Mouse (Mus musculus): ENCODE data around the gene Abca13. TPM values are rescaled to one million over a fixed set of nuclear protein-coding genes. Genes with fewer than 3 reads are reported as not detected.
"Not testable (repeated sequence)": the region's sequence is repeated elsewhere in the genome, so short reads cannot be mapped to it uniquely, and the experiment has no call there.

The Abca13 gene
- polyA plus RNA-seq, 2 experiments = 0.01 TPM; not detected in 1

DNA sequence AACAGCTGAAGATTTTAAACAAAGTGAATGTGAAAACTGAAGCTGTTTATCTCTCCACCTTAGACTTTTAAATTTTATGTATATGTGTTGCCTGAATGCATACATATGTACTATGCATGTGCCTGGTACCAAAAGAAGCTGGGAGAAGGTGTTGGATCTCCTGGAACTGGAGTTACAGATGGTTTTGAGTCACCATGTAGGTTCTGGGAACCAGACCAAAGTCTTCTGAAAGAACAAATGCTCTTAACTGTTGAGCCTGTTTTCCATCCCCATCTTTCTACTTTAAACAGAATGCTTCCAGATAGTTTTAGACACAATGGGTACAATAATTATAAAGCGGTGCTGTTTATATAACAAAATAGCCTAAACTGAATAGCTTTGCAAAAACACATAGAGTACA, 29.9 kb downstream of the Abca13 start:
- Histone ChIP-seq H3K27me3 (ENCODE audit: control insufficient read depth, insufficient read depth, low read length) (no peaks in the 10 kb centered on the region), H3K27ac (replicated peaks; ENCODE audit: low read depth, low read length) (no peak overlapping the region), H3K9me3 (ENCODE audit: control insufficient read depth, low read length) (no peaks in the 10 kb centered on the region), H3K36me3 (ENCODE audit: control insufficient read depth, insufficient read depth, low read length) (no peaks in the 10 kb centered on the region), H3K4me1 (ENCODE audit: control insufficient read depth, insufficient read depth, low read length) (no peaks in the 10 kb centered on the region), H3K4me2 (replicated peaks; ENCODE audit: low read depth, low read length, severe bottlenecking) (no peak overlapping the region), H3K4me3 (replicated peaks; ENCODE audit: low read length) (no peak overlapping the region), H3K9ac (ENCODE audit: low read depth, low read length, severe bottlenecking) (no peak overlapping the region)
- ATAC-seq (ENCODE audit: low FRiP score, low read depth) (no peak), DNase-seq (ENCODE audit: low spot score) (no peak)
- 97% methylated on average over 1 of the region's 1 CpGs for WGBS
- TF ChIP-seq POLR2A (IDR thresholded peaks at IDR 0.05; ENCODE audit: borderline replicate concordance, extremely low read depth, insufficient read depth, insufficient read length) = no peak

DNA sequence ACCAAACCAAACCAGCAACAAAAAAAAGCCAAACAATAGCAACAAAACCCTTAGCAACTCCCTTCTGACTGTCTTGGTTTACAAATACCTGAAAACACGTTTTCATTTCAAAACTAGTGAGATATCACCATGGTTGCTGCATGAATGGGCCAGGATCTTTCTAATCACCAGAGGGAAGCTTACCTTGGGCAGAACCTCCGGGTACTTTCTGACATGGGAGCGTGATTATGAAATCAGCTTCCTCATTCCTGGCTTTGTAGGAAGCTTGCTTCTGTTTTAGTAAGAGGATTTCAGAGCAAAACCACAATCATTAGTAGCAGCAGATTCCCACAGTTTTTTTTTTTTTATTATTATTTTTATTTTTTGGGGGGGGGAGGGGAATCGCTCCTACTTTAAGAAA, 34.7 kb downstream of the Abca13 start:
- H3K4me3 ChIP-seq (replicated peaks; ENCODE audit: low read length) = no peak overlapping the region
- ATAC-seq (ENCODE audit: low FRiP score, low read depth) (no peak), DNase-seq (ENCODE audit: low spot score) (no peak)
- H3K36me3 ChIP-seq (ENCODE audit: control insufficient read depth, insufficient read depth, low read length) = no peaks in the 10 kb centered on the region
- WGBS = 75% methylated on average over 4 of the region's 4 CpGs
- no peak for TF ChIP-seq POLR2A (IDR thresholded peaks at IDR 0.05; ENCODE audit: borderline replicate concordance, extremely low read depth, insufficient read depth, insufficient read length)
- no peak overlapping the region for H3K27ac ChIP-seq (replicated peaks; ENCODE audit: low read depth, low read length)
- no peak overlapping the region for H3K4me2 ChIP-seq (replicated peaks; ENCODE audit: low read depth, low read length, severe bottlenecking)
- no peak overlapping the region for H3K9ac ChIP-seq (ENCODE audit: low read depth, low read length, severe bottlenecking)
- no peaks in the 10 kb centered on the region for H3K9me3 ChIP-seq (ENCODE audit: control insufficient read depth, low read length)
- H3K27me3 ChIP-seq (ENCODE audit: control insufficient read depth, insufficient read depth, low read length) = no peaks in the 10 kb centered on the region
- H3K4me1 ChIP-seq (ENCODE audit: control insufficient read depth, insufficient read depth, low read length) = no peaks in the 10 kb centered on the region

DNA sequence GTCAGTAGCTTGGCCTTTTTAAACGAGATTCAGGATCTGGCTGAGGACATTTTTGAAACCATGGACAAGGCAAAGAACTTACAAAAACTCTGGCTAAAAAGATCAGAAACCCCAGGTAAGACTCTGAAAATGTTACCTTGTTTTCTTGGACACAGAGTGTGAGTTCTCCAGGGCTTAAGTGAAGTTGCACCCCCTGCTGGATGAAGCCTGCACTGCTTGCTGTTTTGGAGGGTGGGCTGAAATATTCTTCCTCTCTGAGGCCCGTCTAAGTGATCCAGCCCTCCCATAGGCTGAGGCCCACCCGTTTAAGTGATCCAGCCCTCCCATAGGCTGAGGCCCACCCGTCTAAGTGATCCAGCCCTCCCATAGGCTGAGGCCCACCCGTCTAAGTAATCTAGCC, 57.9 kb downstream of the Abca13 start:
- not testable (repeated sequence) for H3K4me2 ChIP-seq (replicated peaks; ENCODE audit: low read depth, low read length, severe bottlenecking); DNase-seq (ENCODE audit: low spot score)
- 80% methylated on average over 5 of the region's 5 CpGs for WGBS

DNA sequence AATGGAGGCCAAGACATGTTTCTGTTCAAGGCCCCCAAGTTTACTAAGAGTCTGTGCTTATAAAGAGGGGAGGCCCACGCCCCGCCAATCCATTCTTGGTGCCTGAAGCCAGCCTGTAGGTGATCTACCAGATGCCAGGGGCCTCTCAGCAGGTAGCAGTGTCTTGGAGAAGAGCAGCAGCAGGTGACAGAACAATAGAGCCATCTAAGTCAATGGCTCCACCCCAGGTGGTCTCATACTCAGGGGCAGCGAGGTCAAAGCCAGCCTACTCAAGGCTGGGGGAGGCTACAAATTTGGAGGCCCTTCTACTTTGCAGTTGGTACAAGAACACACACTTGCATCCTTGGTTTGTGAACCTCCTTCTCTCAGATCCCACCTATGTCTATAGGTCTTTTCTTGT, 71.3 kb downstream of the Abca13 start:
- H3K4me3 ChIP-seq (replicated peaks; ENCODE audit: low read length); H3K27ac ChIP-seq (replicated peaks; ENCODE audit: low read depth, low read length); H3K27me3 ChIP-seq (ENCODE audit: control insufficient read depth, insufficient read depth, low read length); DNase-seq (ENCODE audit: low spot score); H3K4me2 ChIP-seq (replicated peaks; ENCODE audit: low read depth, low read length, severe bottlenecking); H3K4me1 ChIP-seq (ENCODE audit: control insufficient read depth, insufficient read depth, low read length); H3K9me3 ChIP-seq (ENCODE audit: control insufficient read depth, low read length); ATAC-seq (ENCODE audit: low FRiP score, low read depth); H3K9ac ChIP-seq (ENCODE audit: low read depth, low read length, severe bottlenecking); H3K36me3 ChIP-seq (ENCODE audit: control insufficient read depth, insufficient read depth, low read length): not testable (repeated sequence)
- 36% methylated on average over 3 of the region's 3 CpGs for WGBS

More for the DNA sequence above, 57.9 kb downstream of the Abca13 start:
- H3K4me1 ChIP-seq (ENCODE audit: control insufficient read depth, insufficient read depth, low read length); H3K27ac ChIP-seq (replicated peaks; ENCODE audit: low read depth, low read length); ATAC-seq (ENCODE audit: low FRiP score, low read depth); H3K4me3 ChIP-seq (replicated peaks; ENCODE audit: low read length); H3K9ac ChIP-seq (ENCODE audit: low read depth, low read length, severe bottlenecking); H3K9me3 ChIP-seq (ENCODE audit: control insufficient read depth, low read length); H3K36me3 ChIP-seq (ENCODE audit: control insufficient read depth, insufficient read depth, low read length); H3K27me3 ChIP-seq (ENCODE audit: control insufficient read depth, insufficient read depth, low read length): not testable (repeated sequence)

DNA sequence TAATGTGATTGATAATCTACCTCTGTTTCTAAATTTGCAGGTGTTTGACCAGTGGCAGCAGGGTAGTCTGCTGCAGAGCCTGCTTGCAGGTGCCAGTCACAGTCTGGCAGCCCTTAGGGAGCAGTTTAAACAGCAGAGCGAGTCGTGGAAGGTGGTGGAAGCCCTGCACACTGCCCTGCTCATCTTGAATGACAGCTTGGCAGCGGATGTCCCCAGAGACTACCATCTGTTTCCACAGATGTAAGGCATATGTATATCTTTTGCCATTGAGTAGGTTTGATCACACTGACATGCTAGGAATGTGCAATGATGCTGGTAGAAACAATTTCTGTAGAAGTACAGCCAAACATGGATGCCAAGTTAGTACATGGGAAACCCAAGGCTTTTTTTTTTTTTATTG, 77.3 kb downstream of the Abca13 start:
- Histone ChIP-seq H3K4me1 (ENCODE audit: control insufficient read depth, insufficient read depth, low read length) (no peaks in the 10 kb centered on the region), H3K27me3 (ENCODE audit: control insufficient read depth, insufficient read depth, low read length) (no peaks in the 10 kb centered on the region), H3K9ac (ENCODE audit: low read depth, low read length, severe bottlenecking) (no peak overlapping the region), H3K27ac (replicated peaks; ENCODE audit: low read depth, low read length) (no peak overlapping the region), H3K36me3 (ENCODE audit: control insufficient read depth, insufficient read depth, low read length) (no peaks in the 10 kb centered on the region), H3K4me3 (replicated peaks; ENCODE audit: low read length) (no peak overlapping the region), H3K9me3 (ENCODE audit: control insufficient read depth, low read length) (no peaks in the 10 kb centered on the region), H3K4me2 (replicated peaks; ENCODE audit: low read depth, low read length, severe bottlenecking) (no peak overlapping the region)
- TF ChIP-seq POLR2A (IDR thresholded peaks at IDR 0.05; ENCODE audit: borderline replicate concordance, extremely low read depth, insufficient read depth, insufficient read length) = no peak
- ATAC-seq (ENCODE audit: low FRiP score, low read depth) (no peak), DNase-seq (ENCODE audit: low spot score) (no peak)
- 68% methylated on average over 3 of the region's 3 CpGs for WGBS

DNA sequence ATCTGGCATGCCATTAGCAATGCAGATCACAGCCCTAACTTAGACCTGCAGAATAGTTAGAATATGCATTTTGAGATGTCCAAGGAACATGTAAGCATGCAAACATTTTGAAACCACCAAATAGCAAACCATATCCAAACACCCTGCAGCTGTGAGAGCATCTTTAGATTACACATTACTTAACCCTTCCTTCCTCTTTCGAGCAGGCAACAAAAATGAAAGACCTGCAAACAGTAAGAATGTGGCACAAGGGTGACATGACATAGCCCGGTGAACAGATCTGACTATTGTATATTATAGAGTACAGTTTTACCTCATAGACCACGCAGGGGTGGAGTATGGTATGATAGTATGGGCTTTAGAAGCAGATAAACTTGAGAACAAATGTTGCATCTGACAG, 93.5 kb downstream of the Abca13 start:
- no peaks in the 10 kb centered on the region for H3K9me3 ChIP-seq (ENCODE audit: control insufficient read depth, low read length)
- ATAC-seq (ENCODE audit: low FRiP score, low read depth) = no peak
- no peaks in the 10 kb centered on the region for H3K27me3 ChIP-seq (ENCODE audit: control insufficient read depth, insufficient read depth, low read length)
- no peaks in the 10 kb centered on the region for H3K36me3 ChIP-seq (ENCODE audit: control insufficient read depth, insufficient read depth, low read length)
- TF ChIP-seq POLR2A (IDR thresholded peaks at IDR 0.05; ENCODE audit: borderline replicate concordance, extremely low read depth, insufficient read depth, insufficient read length) = no peak
- no peak overlapping the region for H3K4me2 ChIP-seq (replicated peaks; ENCODE audit: low read depth, low read length, severe bottlenecking)
- no peak overlapping the region for H3K4me3 ChIP-seq (replicated peaks; ENCODE audit: low read length)
- DNase-seq (ENCODE audit: low spot score) = no peak
- no peaks in the 10 kb centered on the region for H3K4me1 ChIP-seq (ENCODE audit: control insufficient read depth, insufficient read depth, low read length)
- 94% methylated on average over 3 of the region's 3 CpGs for whole genome bisulfite sequencing
- no peak overlapping the region for H3K9ac ChIP-seq (ENCODE audit: low read depth, low read length, severe bottlenecking)
- no peak overlapping the region for H3K27ac ChIP-seq (replicated peaks; ENCODE audit: low read depth, low read length)

Data from limb, embryonic 14.5 days (tissue).